Mouse (Mus musculus) small intestine, adult 2 months (tissue): ENCODE data around the gene Aldh1l2.

Source experiments
- CTCF ChIP-seq: fragments of 200-500 bp; IDR thresholded peaks from 2 replicates; pipeline ENCODE4 v1.5.1; 2012; ENCODE audit warnings: low read depth, mild to moderate bottlenecking, control low read depth, inconsistent platforms, low read length, moderate library complexity, mixed read lengths; ENCODE audit not compliant: insufficient replicate concordance, insufficient read length; ENCODE audit errors: extremely low read depth
- POLR2A ChIP-seq: fragments of 200-500 bp; IDR thresholded peaks from 2 replicates; pipeline ENCODE4 v1.6.1; 2012; ENCODE audit warnings: low read depth, mild to moderate bottlenecking, control low read depth, inconsistent platforms, low read length, moderate library complexity

DNA sequence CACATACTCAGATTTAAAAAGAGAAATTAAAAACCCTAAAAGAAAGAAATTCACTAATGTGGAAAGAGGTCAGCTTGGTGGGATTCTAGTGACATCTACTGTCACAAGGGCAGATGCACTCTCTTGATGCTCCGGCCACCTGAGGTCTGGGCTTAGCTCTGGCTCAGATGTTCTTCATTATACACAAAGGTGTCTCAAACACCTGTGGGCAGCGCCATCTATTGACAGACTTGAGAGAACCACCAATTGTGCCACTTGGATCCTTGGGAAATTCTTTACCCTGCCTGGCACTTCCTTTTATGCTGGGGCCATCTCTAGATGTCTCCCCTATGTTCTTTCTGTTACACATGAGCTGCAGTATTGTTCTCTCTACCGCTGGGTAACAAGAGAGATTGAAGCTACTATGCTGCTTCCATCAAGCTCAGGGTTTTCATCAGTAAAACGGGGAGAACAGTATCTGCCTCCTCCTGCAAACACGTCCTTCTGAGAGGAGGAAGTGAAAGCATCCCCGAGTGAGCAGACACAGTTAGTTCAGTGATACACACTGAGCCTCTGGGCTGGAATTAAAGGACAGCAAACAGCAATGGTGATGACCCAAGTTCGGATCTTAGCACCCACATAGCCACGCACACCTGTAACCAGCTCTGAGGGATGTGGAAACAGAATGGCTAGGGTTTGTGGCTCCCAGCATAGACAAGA is 24.8 kb downstream of the Aldh1l2 start:
- TF ChIP-seq POLR2A (no peak), CTCF (peak; percentile 57; the same call in 1 of the 2 replicates)
